Mouse (Mus musculus): ENCODE measurements at regions not wholly inside any gene's neighbourhood (a gene's known extent, or its start where the extent isn't known, plus 50 kb on each side); places are given as distances from the start of the nearest gene placed in this dataset.

GRCm38 (mm10) chr13:6189566-6189965 lies 328.3 kb downstream of the Klf6 start:
- no peak for DNase-seq

GRCm38 (mm10) chr13:6191186-6191914 lies 330.1 kb downstream of the Klf6 start:
- DNase-seq: no peak

GRCm38 (mm10) chr13:6191915-6192295 lies 330.6 kb downstream of the Klf6 start:
- no peak for DNase-seq

GRCm38 (mm10) chr13:6196690-6197089 lies 335.4 kb downstream of the Klf6 start:
- no peak for DNase-seq

- no peak for DNase-seq
These were observed 337.8 kb downstream of the Klf6 start for GRCm38 (mm10) chr13:6199107-6199506.

- no peak for DNase-seq
These were observed 340.2 kb downstream of the Klf6 start for GRCm38 (mm10) chr13:6201516-6201915.

GRCm38 (mm10) chr13:6204801-6205200 lies 343.1 kb upstream of the Pitrm1 start:
- DNase-seq: no peak

GRCm38 (mm10) chr13:6212550-6212949 lies 335.4 kb upstream of the Pitrm1 start:
- no peak for DNase-seq

GRCm38 (mm10) chr13:6214189-6214588 lies 333.8 kb upstream of the Pitrm1 start:
- DNase-seq: no peak

GRCm38 (mm10) chr13:6226087-6226643 lies 321.8 kb upstream of the Pitrm1 start:
- no peak for DNase-seq

- DNase-seq: no peak
These were observed 319.7 kb upstream of the Pitrm1 start for GRCm38 (mm10) chr13:6228278-6228677.

GRCm38 (mm10) chr13:6235394-6235793 lies 312.6 kb upstream of the Pitrm1 start:
- DNase-seq: no peak

GRCm38 (mm10) chr13:6236503-6236902 lies 311.4 kb upstream of the Pitrm1 start:
- no peak for DNase-seq

- no peak for DNase-seq
These were observed 310.7 kb upstream of the Pitrm1 start for GRCm38 (mm10) chr13:6237201-6237600.

- DNase-seq: no peak
These were observed 307.1 kb upstream of the Pitrm1 start for GRCm38 (mm10) chr13:6240855-6241254.

GRCm38 (mm10) chr13:6241472-6242123 lies 306.4 kb upstream of the Pitrm1 start:
- no peak for DNase-seq

- DNase-seq: no peak
These were observed 297.8 kb upstream of the Pitrm1 start for GRCm38 (mm10) chr13:6250106-6250505.

GRCm38 (mm10) chr13:6251025-6251862 lies 296.7 kb upstream of the Pitrm1 start:
- no peak for DNase-seq

- DNase-seq: no peak
These were observed 295.8 kb upstream of the Pitrm1 start for GRCm38 (mm10) chr13:6252100-6252499.

GRCm38 (mm10) chr13:6255303-6255702 lies 292.6 kb upstream of the Pitrm1 start:
- no peak for DNase-seq

- no peak for DNase-seq
These were observed 292.0 kb upstream of the Pitrm1 start for GRCm38 (mm10) chr13:6255728-6256496.

- DNase-seq: no peak
These were observed 289.5 kb upstream of the Pitrm1 start for GRCm38 (mm10) chr13:6258456-6258855.

Measured in right cerebral cortex, postnatal 14 days (tissue).